Mouse (Mus musculus): Measurements from ENCODE around the gene 2010106E10Rik.

The 2010106E10Rik gene

GRCm38 (mm10) chrX:112494974-112495373 is at the start of gene 2010106E10Rik:
TSS of gene 2010106E10Rik (plus strand) at chrX:112495274.
- no peak for DNase-seq (ENCODE audit: low spot score in 2 of 2)

- DNase-seq (ENCODE audit: low spot score in 2 of 2): no peak
Observed at GRCm38 (mm10) chrX:112505651-112506050, 10.6 kb downstream of the 2010106E10Rik start.

GRCm38 (mm10) chrX:112524755-112525154 is 29.7 kb downstream of the 2010106E10Rik start:
- no peak for DNase-seq (ENCODE audit: low spot score in 2 of 2)

GRCm38 (mm10) chrX:112543115-112543514 is 48.0 kb downstream of the 2010106E10Rik start:
- no peak for DNase-seq (ENCODE audit: low spot score in 2 of 2)

- no peak for DNase-seq (ENCODE audit: low spot score in 2 of 2)
Observed at GRCm38 (mm10) chrX:112567716-112568115, 72.6 kb downstream of the 2010106E10Rik start.

GRCm38 (mm10) chrX:112600511-112601305 is 105.6 kb downstream of the 2010106E10Rik start, which contains the start of gene Zfp711:
TSS of gene Zfp711 (plus strand) at chrX:112600526.
- no peak for DNase-seq (ENCODE audit: low spot score in 2 of 2)

GRCm38 (mm10) chrX:112601306-112602120 is 106.4 kb downstream of the 2010106E10Rik start:
- DNase-seq (ENCODE audit: low spot score in 2 of 2): no peak
